Mouse (Mus musculus): Measurements from ENCODE around the gene Dab1. TPM values are rescaled to one million over a fixed set of nuclear protein-coding genes. Genes with fewer than 3 reads are reported as not detected.

Dab1 gene
- polyA plus RNA-seq, 1 experiment from 2014 or later = 14.3 TPM

GRCm38 (mm10) chr4:103974946-103975345, 355.8 kb downstream of the Dab1 start:
- no peak overlapping the region for H3K4me2 ChIP-seq (replicated peaks)
- H3K27ac ChIP-seq (replicated peaks) = no peak overlapping the region
- no peaks in the 10 kb centered on the region for H3K4me1 ChIP-seq
- H3K4me3 ChIP-seq (replicated peaks) = no peak overlapping the region
- H3K9ac ChIP-seq = no peak overlapping the region
- no peak for ATAC-seq (ENCODE audit: insufficient number of reproducible peaks, low FRiP score, low TSS enrichment, low read depth)
- WGBS = 86% methylated on average over 2 of the region's 2 CpGs
- no peaks in the 10 kb centered on the region for H3K27me3 ChIP-seq
- no peaks in the 10 kb centered on the region for H3K9me3 ChIP-seq (replicated peaks)
- H3K36me3 ChIP-seq = no peaks in the 10 kb centered on the region

DNA sequence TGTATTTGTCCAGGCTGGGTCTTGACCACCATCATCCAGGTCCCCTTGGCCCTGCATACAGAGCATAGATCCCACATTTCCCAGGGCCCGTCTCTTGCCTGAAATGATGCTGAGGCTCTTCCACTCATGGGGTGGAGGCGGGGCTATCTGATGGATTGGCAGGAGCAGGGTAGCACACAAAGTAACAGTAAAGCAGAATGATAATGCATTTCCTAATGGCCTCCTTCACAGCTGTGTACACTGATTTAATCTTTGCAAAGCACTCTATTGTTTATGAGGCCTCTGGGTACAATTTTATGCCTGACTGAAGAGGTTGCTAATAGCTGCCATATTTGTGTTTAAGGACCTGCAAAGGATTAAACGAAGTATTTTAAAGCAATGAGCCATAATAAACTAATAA, 374.7 kb downstream of the Dab1 start:
- no peak overlapping the region for H3K27ac ChIP-seq (replicated peaks)
- H3K9me3 ChIP-seq (replicated peaks) = no peaks in the 10 kb centered on the region
- ATAC-seq (ENCODE audit: insufficient number of reproducible peaks, low FRiP score, low TSS enrichment, low read depth) = no peak
- no peaks in the 10 kb centered on the region for H3K4me1 ChIP-seq
- H3K9ac ChIP-seq = no peak overlapping the region
- no peak overlapping the region for H3K4me3 ChIP-seq (replicated peaks)
- H3K4me2 ChIP-seq (replicated peaks) = no peak overlapping the region
- no peaks in the 10 kb centered on the region for H3K27me3 ChIP-seq
- 79% methylated on average over 3 of the region's 3 CpGs for WGBS
- no peaks in the 10 kb centered on the region for H3K36me3 ChIP-seq

DNA sequence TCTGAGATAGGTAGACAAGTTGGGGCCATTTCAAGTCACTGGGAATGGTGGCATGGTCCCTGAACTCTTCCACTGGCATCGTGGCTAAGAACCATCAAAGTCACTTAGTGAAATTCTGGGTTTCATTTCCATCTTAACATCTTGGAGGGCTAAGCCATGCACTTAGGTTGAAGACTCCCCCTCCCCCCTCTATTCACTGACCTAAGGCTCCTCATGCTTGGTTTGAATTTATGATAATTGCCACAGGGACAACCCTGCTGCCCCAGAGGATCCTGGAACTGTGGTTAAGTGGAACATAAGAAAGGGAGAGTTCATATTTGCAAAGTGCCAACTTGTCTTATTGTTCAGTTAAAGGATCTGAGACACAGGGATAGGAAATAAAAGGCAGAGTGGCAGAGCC, 375.2 kb downstream of the Dab1 start:
- no peaks in the 10 kb centered on the region for H3K27me3 ChIP-seq
- no peak overlapping the region for H3K4me3 ChIP-seq (replicated peaks)
- H3K36me3 ChIP-seq = no peaks in the 10 kb centered on the region
- ATAC-seq (ENCODE audit: insufficient number of reproducible peaks, low FRiP score, low TSS enrichment, low read depth) = no peak
- no peaks in the 10 kb centered on the region for H3K9me3 ChIP-seq (replicated peaks)
- H3K27ac ChIP-seq (replicated peaks) = no peak overlapping the region
- H3K9ac ChIP-seq = no peak overlapping the region
- WGBS = 62% methylated on average over 1 of the region's 1 CpGs
- H3K4me2 ChIP-seq (replicated peaks) = no peak overlapping the region
- H3K4me1 ChIP-seq = no peaks in the 10 kb centered on the region

GRCm38 (mm10) chr4:104008406-104008805, 389.2 kb downstream of the Dab1 start:
- H3K4me3 ChIP-seq (replicated peaks) = no peak overlapping the region
- no peak overlapping the region for H3K4me2 ChIP-seq (replicated peaks)
- no peak overlapping the region for H3K9ac ChIP-seq
- no peaks in the 10 kb centered on the region for H3K4me1 ChIP-seq
- no peaks in the 10 kb centered on the region for H3K27me3 ChIP-seq
- H3K27ac ChIP-seq (replicated peaks) = no peak overlapping the region
- ATAC-seq (ENCODE audit: insufficient number of reproducible peaks, low FRiP score, low TSS enrichment, low read depth) = no peak
- H3K36me3 ChIP-seq = no peaks in the 10 kb centered on the region
- no peaks in the 10 kb centered on the region for H3K9me3 ChIP-seq (replicated peaks)
- WGBS = 52% methylated on average over 5 of the region's 5 CpGs

DNA sequence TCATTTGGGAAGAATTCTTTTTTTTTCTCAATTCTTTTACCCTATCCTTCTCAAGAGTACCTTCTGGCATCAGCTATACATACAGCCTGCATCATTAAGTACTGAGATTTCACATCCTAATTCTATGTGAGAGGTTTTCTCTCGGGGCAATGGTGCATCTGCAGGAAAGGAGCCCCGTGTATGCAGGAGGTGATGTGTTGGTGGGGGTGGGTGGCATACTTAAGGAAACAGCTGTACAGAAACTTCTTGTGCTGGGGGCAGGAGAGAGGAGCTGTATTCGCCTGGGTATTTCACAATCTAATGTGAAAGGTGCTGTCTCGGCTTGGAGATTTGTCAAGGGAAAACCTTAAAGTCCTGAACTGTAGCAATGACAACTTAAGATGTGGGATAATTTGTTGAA, 392.5 kb downstream of the Dab1 start:
- WGBS = 49% methylated on average over 4 of the region's 4 CpGs
- H3K27ac ChIP-seq (replicated peaks) = no peak overlapping the region
- no peak overlapping the region for H3K9ac ChIP-seq
- no peak overlapping the region for H3K4me3 ChIP-seq (replicated peaks)
- ATAC-seq (ENCODE audit: insufficient number of reproducible peaks, low FRiP score, low TSS enrichment, low read depth) = no peak
- no peak overlapping the region for H3K4me2 ChIP-seq (replicated peaks)
- no peaks in the 10 kb centered on the region for H3K36me3 ChIP-seq
- no peaks in the 10 kb centered on the region for H3K4me1 ChIP-seq
- H3K9me3 ChIP-seq (replicated peaks) = no peaks in the 10 kb centered on the region
- H3K27me3 ChIP-seq = no peaks in the 10 kb centered on the region

GRCm38 (mm10) chr4:104012150-104012549, 393.0 kb downstream of the Dab1 start:
- WGBS = 66% methylated on average over 4 of the region's 4 CpGs
- ATAC-seq (ENCODE audit: insufficient number of reproducible peaks, low FRiP score, low TSS enrichment, low read depth) = no peak

GRCm38 (mm10) chr4:104025117-104025694, 406.0 kb downstream of the Dab1 start:
- no peaks in the 10 kb centered on the region for H3K27me3 ChIP-seq
- H3K9ac ChIP-seq = no peak overlapping the region
- WGBS = 81% methylated on average over 2 of the region's 2 CpGs
- no peaks in the 10 kb centered on the region for H3K36me3 ChIP-seq
- H3K4me1 ChIP-seq = no peaks in the 10 kb centered on the region
- H3K4me2 ChIP-seq (replicated peaks) = no peak overlapping the region
- H3K4me3 ChIP-seq (replicated peaks) = no peak overlapping the region
- no peak for ATAC-seq (ENCODE audit: insufficient number of reproducible peaks, low FRiP score, low TSS enrichment, low read depth)
- H3K27ac ChIP-seq (replicated peaks) = no peak overlapping the region
- no peaks in the 10 kb centered on the region for H3K9me3 ChIP-seq (replicated peaks)

More at GRCm38 (mm10) chr4:104012150-104012549, 393.0 kb downstream of the Dab1 start:
- Histone ChIP-seq H3K27ac (replicated peaks) (no peak overlapping the region), H3K9me3 (replicated peaks) (no peaks in the 10 kb centered on the region), H3K36me3 (no peaks in the 10 kb centered on the region), H3K4me1 (no peaks in the 10 kb centered on the region), H3K9ac (no peak overlapping the region), H3K27me3 (no peaks in the 10 kb centered on the region), H3K4me2 (replicated peaks) (no peak overlapping the region), H3K4me3 (replicated peaks) (no peak overlapping the region)

- Histone ChIP-seq H3K36me3 (no peaks in the 10 kb centered on the region), H3K4me3 (replicated peaks) (no peak overlapping the region), H3K9me3 (replicated peaks) (no peaks in the 10 kb centered on the region), H3K4me2 (replicated peaks) (no peak overlapping the region), H3K27ac (replicated peaks) (no peak overlapping the region), H3K4me1 (no peaks in the 10 kb centered on the region), H3K9ac (no peak overlapping the region), H3K27me3 (no peaks in the 10 kb centered on the region)
- WGBS = 11% methylated on average over 2 of the region's 2 CpGs
- ATAC-seq (ENCODE audit: insufficient number of reproducible peaks, low FRiP score, low TSS enrichment, low read depth) = no peak
Measured at GRCm38 (mm10) chr4:104026834-104027233, 407.7 kb downstream of the Dab1 start.

DNA sequence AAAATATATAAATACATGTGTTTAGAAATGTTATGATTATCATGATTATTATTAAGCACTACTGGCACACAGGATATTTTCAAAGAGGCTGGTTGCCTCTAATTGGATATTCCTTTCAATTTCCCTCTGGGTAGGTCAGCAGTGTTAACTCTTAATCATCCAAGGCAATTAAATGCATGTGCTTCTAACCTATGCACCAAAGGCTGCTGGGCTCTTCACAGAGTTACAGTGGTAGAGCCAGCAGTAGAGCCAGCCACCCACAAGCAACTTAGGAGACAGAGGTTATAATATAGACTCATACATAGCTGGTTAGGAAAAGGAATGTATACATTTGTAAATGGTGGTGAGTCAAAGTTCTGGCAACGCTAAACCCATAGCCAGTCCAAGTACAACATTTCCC, 408.1 kb downstream of the Dab1 start:
- ATAC-seq (ENCODE audit: insufficient number of reproducible peaks, low FRiP score, low TSS enrichment, low read depth) = no peak
- no peaks in the 10 kb centered on the region for H3K4me1 ChIP-seq
- H3K4me3 ChIP-seq (replicated peaks) = no peak overlapping the region
- H3K27me3 ChIP-seq = no peaks in the 10 kb centered on the region
- H3K9me3 ChIP-seq (replicated peaks) = no peaks in the 10 kb centered on the region
- no peak overlapping the region for H3K4me2 ChIP-seq (replicated peaks)
- no peak overlapping the region for H3K9ac ChIP-seq
- 77% methylated on average over 1 of the region's 1 CpGs for WGBS
- H3K27ac ChIP-seq (replicated peaks) = no peak overlapping the region
- no peaks in the 10 kb centered on the region for H3K36me3 ChIP-seq

GRCm38 (mm10) chr4:104036091-104036490, 416.9 kb downstream of the Dab1 start:
- H3K4me1 ChIP-seq = no peaks in the 10 kb centered on the region
- H3K27me3 ChIP-seq = no peaks in the 10 kb centered on the region
- no peak overlapping the region for H3K4me2 ChIP-seq (replicated peaks)
- H3K9ac ChIP-seq = no peak overlapping the region
- H3K4me3 ChIP-seq (replicated peaks) = no peak overlapping the region
- H3K9me3 ChIP-seq (replicated peaks) = no peaks in the 10 kb centered on the region
- H3K36me3 ChIP-seq = no peaks in the 10 kb centered on the region
- H3K27ac ChIP-seq (replicated peaks) = no peak overlapping the region
- no peak for ATAC-seq (ENCODE audit: insufficient number of reproducible peaks, low FRiP score, low TSS enrichment, low read depth)

DNA sequence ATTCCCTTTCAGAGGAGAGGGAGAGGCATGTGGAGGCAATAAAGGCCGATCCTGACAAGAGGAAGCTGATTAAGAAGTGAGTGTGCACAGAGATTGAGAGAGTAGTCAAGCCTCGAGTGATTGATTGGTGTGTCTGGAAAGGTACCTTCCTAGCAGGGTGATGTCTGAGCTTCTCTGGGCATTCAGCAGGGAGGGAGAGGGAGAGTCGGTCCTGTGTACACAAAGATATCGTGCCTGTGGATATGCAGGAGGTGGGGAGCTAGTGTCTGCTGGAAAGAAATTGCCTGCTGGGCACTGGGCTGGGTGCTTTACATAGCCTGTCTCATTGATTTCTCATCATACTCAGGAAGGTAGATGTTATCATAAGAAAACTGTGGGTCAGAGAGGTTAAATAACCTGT, 420.4 kb downstream of the Dab1 start:
- Histone ChIP-seq H3K36me3 (no peaks in the 10 kb centered on the region), H3K9me3 (replicated peaks) (no peaks in the 10 kb centered on the region), H3K4me1 (no peaks in the 10 kb centered on the region), H3K4me2 (replicated peaks) (no peak overlapping the region), H3K27ac (replicated peaks) (no peak overlapping the region), H3K27me3 (no peaks in the 10 kb centered on the region), H3K9ac (no peak overlapping the region), H3K4me3 (replicated peaks) (no peak overlapping the region)
- WGBS = 46% methylated on average over 4 of the region's 4 CpGs
- no peak for ATAC-seq (ENCODE audit: insufficient number of reproducible peaks, low FRiP score, low TSS enrichment, low read depth)

DNA sequence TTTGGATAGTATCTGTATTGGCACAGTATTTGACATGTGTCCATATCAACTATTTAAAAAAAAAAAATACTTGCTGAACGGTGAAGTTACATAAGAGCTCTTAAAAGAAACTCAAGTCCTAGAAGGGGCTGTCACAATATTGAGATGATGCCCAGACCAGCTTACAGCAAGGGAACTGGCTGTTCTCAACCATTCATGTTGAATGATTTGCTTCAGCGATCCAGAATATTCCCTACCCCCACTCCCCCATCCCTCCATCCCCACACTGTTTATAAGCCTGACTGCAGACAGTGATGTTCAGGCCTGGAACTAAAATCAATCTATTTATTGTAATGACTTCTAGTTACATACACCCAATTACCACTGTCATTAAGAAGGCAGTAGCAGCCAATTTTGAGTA, 424.3 kb downstream of the Dab1 start:
- ATAC-seq (ENCODE audit: insufficient number of reproducible peaks, low FRiP score, low TSS enrichment, low read depth) = no peak
- H3K27ac ChIP-seq (replicated peaks) = no peak overlapping the region
- no peak overlapping the region for H3K4me2 ChIP-seq (replicated peaks)
- H3K27me3 ChIP-seq = no peaks in the 10 kb centered on the region
- H3K4me3 ChIP-seq (replicated peaks) = no peak overlapping the region
- WGBS = 77% methylated on average over 2 of the region's 2 CpGs
- no peaks in the 10 kb centered on the region for H3K4me1 ChIP-seq
- H3K36me3 ChIP-seq = no peaks in the 10 kb centered on the region
- H3K9me3 ChIP-seq (replicated peaks) = no peaks in the 10 kb centered on the region
- H3K9ac ChIP-seq = no peak overlapping the region
